Mouse (Mus musculus): ENCODE data around the gene Scai. TPM values are rescaled to one million over a fixed set of nuclear protein-coding genes. Genes with fewer than 3 reads are reported as not detected.
A peak's percentile ranks its signal among the peaks of the same experiment; 100 is the strongest.
"Not testable (repeated sequence)": the region's sequence is repeated elsewhere in the genome, so short reads cannot be mapped to it uniquely, and the experiment has no call there.

Gene Scai
- polyA plus RNA-seq (2012; rRNA removed) = 8.2 and 10.4 TPM in 2 replicates

DNA sequence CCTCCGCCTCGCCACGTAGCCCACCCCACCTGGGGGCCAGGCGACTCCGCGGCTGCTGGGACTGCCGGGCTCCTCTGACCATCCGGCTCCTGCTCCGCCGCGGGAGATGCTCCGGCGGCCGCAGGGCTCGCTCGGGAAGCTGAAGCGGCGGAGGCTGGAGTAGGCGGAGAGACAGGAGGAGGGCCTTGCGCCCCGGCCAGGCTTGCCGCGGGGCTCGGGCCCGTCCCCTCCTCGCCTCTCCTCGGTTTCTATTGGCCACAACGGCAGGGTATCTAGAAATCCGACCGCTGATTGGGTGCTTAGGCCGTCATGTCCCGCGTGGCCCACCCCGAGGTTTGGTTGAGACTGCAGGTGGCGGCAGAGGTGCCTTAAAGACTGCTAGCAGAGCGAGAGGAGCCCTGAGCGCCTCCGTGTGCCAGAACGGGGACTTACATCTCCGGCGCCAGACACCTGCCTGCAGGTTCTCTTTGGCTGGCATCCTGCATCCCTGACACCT, at the start of gene Scai:
Gene Scai, minus strand, starts transcription at position 174 of the 496 bp plus-strand sequence.
- peak within 1 kb of the TSS; percentile 52 for H3K27ac ChIP-seq (ENCODE audit: insufficient read depth, low read length)

GRCm38 (mm10) chr2:39226731-39227130, 36.2 kb upstream of the Scai start:
- TF ChIP-seq POLR2A (IDR thresholded peaks at IDR 0.05; ENCODE audit: borderline replicate concordance, insufficient read depth, low read length) = no peak
- no peak for TF ChIP-seq CTCF (IDR thresholded peaks at IDR 0.05; ENCODE audit: borderline replicate concordance, insufficient read depth, low read depth, low read length)
- H3K27ac ChIP-seq (ENCODE audit: insufficient read depth, low read length) = no peak overlapping the region
- no peaks in the 10 kb centered on the region for H3K4me1 ChIP-seq (ENCODE audit: control insufficient read depth, insufficient read depth, low read length)
- H3K27me3 ChIP-seq (ENCODE audit: control insufficient read depth, insufficient read depth, low read length) = no peaks in the 10 kb centered on the region
- peak overlapping the region; percentile 39 for H3K4me3 ChIP-seq (replicated peaks; ENCODE audit: insufficient read depth, low read depth, low read length)
- DNase-seq = no peak
- WGBS = 29% methylated on average over 3 of the region's 3 CpGs

More for the DNA sequence above, at the start of gene Scai:
- TF ChIP-seq CTCF (IDR thresholded peaks at IDR 0.05; ENCODE audit: borderline replicate concordance, insufficient read depth, low read depth, low read length) (peak; percentile 82), POLR2A (IDR thresholded peaks at IDR 0.05; ENCODE audit: borderline replicate concordance, insufficient read depth, low read length) (peak; percentile 71; the same call in 1 of the 2 replicates)
- DNase-seq = peak; percentile 99 to 100
- Histone ChIP-seq H3K4me1 (ENCODE audit: control insufficient read depth, insufficient read depth, low read length) (peaks cover 4% of the 10 kb centered on the region; the same call in 1 of the 2 replicates), H3K4me3 (replicated peaks; ENCODE audit: insufficient read depth, low read depth, low read length) (peak within 1 kb of the TSS; percentile 98), H3K27me3 (ENCODE audit: control insufficient read depth, insufficient read depth, low read length) (no peaks in the 10 kb centered on the region)
- under 1% methylated on average over 41 of the region's 41 CpGs for WGBS

DNA sequence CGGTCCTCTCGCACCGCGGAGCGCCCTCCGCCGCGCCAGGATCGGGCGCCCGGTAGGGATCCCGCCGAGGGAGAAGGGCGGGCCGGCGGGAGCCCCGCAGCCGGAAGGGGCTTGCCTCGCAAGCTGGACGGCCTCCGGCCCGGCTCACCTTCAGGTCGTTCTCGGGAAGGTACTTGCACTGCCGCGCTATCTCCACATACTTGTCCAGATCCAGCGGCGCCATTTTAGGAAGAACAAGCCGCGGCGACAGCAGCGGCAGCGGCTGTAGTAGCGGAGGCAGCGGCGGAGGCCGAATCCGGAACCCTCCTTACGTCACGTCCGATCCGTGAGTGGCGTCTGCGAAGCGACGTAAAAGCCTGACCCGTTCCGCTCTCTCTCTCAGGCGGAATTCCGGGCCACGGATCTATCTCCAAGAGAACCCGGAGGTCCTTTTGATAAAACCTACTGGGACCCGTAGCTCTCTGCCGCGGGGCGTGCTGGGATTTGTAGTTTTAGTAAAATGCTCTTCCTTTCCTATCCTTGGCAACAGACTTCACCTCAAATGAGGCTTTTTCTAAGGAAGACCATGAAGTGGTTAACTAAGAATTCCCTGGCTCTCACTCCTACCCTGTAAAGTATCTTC, 35.6 kb upstream of the Scai start, which contains the start of gene Ppp6c:
Gene Ppp6c, minus strand, starts transcription at position 433 of the 622 bp plus-strand sequence.
- Histone ChIP-seq H3K4me3 (replicated peaks; ENCODE audit: insufficient read depth, low read depth, low read length) (peak within 1 kb of the TSS; percentile 82), H3K4me1 (ENCODE audit: control insufficient read depth, insufficient read depth, low read length) (no peaks in the 10 kb centered on the region), H3K27ac (ENCODE audit: insufficient read depth, low read length) (peak within 1 kb of the TSS; percentile 94), H3K27me3 (ENCODE audit: control insufficient read depth, insufficient read depth, low read length) (no peaks in the 10 kb centered on the region)
- WGBS = under 1% methylated on average over 56 of the region's 56 CpGs
- TF ChIP-seq POLR2A (IDR thresholded peaks at IDR 0.05; ENCODE audit: borderline replicate concordance, insufficient read depth, low read length) (peak; percentile 88), CTCF (IDR thresholded peaks at IDR 0.05; ENCODE audit: borderline replicate concordance, insufficient read depth, low read depth, low read length) (no peak)
- peak; percentile 94 to 97 for DNase-seq

GRCm38 (mm10) chr2:39225331-39226018, 34.9 kb upstream of the Scai start:
- Histone ChIP-seq H3K27ac (ENCODE audit: insufficient read depth, low read length) (peak overlapping the region; percentile 94), H3K4me3 (replicated peaks; ENCODE audit: insufficient read depth, low read depth, low read length) (peak overlapping the region; percentile 82)
- not testable (repeated sequence) for H3K4me1 ChIP-seq (ENCODE audit: control insufficient read depth, insufficient read depth, low read length); DNase-seq; H3K27me3 ChIP-seq (ENCODE audit: control insufficient read depth, insufficient read depth, low read length)
- 3% methylated on average over 36 of the region's 36 CpGs for WGBS

DNA sequence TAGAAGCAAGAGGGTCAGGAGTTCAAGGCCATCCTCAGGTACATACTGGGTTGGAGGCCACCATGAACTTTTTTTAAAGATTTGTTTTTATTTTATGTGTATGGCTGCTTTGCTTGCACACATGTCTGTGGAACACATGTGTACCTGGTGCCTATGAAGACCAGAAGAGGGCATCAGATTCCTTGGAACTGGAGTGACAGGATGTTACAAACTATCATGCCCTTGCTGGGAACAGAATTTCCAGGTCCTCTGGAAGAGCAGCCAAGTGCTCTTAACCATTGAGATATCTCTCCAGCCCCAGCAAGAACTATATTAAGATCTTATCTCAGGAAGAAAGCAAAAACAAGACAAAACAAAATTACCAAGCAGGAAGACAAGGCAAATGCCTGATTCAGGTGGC, 34.1 kb upstream of the Scai start:
- Histone ChIP-seq H3K27me3 (ENCODE audit: control insufficient read depth, insufficient read depth, low read length) (no peaks in the 10 kb centered on the region), H3K27ac (ENCODE audit: insufficient read depth, low read length) (no peak overlapping the region), H3K4me1 (ENCODE audit: control insufficient read depth, insufficient read depth, low read length) (no peaks in the 10 kb centered on the region), H3K4me3 (replicated peaks; ENCODE audit: insufficient read depth, low read depth, low read length) (no peak overlapping the region)
- no peak for TF ChIP-seq CTCF (IDR thresholded peaks at IDR 0.05; ENCODE audit: borderline replicate concordance, insufficient read depth, low read depth, low read length)
- no peak for TF ChIP-seq POLR2A (IDR thresholded peaks at IDR 0.05; ENCODE audit: borderline replicate concordance, insufficient read depth, low read length)
- no peak for DNase-seq

DNA sequence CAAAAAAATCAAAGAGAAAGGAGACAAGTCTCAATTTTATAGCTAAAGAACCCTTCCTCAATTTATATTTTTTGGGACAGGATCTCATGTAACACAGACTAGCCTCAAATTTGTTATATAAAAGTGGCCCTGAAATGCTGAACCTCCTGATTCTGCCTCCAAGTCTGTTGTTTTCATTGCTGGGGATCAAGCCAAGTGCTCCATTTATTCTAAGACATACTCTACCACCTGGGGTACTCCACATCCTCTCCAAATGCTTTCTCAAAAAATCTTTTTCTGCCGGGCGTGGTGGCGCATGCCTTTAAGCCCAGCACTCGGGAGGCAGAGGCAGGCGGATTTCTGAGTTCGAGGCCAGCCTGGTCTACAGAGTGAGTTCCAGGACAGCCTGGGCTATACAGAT, 29.5 kb upstream of the Scai start:
- TF ChIP-seq POLR2A (IDR thresholded peaks at IDR 0.05; ENCODE audit: borderline replicate concordance, insufficient read depth, low read length) (no peak), CTCF (IDR thresholded peaks at IDR 0.05; ENCODE audit: borderline replicate concordance, insufficient read depth, low read depth, low read length) (no peak)
- 38% methylated on average over 6 of the region's 6 CpGs for WGBS

DNA sequence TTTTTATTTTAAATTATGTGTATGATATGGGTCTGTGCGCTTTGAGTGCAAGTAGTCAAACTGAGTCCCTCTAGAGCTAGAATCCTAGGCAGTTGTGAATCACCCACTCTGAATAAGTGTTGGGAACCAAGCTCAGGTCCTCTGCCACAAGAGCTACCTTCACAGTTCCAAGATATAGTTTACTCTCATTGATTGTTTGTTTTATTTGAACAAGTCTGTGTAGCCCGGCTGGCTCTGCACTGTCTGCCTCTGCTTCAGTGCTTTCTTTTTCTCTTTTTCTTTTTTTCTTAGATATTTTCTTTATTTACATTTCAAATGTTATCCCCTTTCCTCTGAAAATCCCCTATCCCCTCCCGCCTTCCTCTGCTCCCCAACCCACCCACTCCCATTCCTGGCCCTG, 28.5 kb upstream of the Scai start:
- no peak for TF ChIP-seq POLR2A (IDR thresholded peaks at IDR 0.05; ENCODE audit: borderline replicate concordance, insufficient read depth, low read length)
- peaks cover 5% of the 10 kb centered on the region; the same call in 1 of the 2 replicates for H3K4me1 ChIP-seq (ENCODE audit: control insufficient read depth, insufficient read depth, low read length)
- no peak overlapping the region for H3K27ac ChIP-seq (ENCODE audit: insufficient read depth, low read length)
- no peak overlapping the region for H3K4me3 ChIP-seq (replicated peaks; ENCODE audit: insufficient read depth, low read depth, low read length)
- DNase-seq = no peak
- 95% methylated on average over 3 of the region's 3 CpGs for WGBS
- no peaks in the 10 kb centered on the region for H3K27me3 ChIP-seq (ENCODE audit: control insufficient read depth, insufficient read depth, low read length)

More for the DNA sequence above, 29.5 kb upstream of the Scai start:
- no peaks in the 10 kb centered on the region for H3K27me3 ChIP-seq (ENCODE audit: control insufficient read depth, insufficient read depth, low read length)
- H3K4me1 ChIP-seq (ENCODE audit: control insufficient read depth, insufficient read depth, low read length) = peaks cover 5% of the 10 kb centered on the region; the same call in 1 of the 2 replicates
- H3K27ac ChIP-seq (ENCODE audit: insufficient read depth, low read length) = no peak overlapping the region
- no peak overlapping the region for H3K4me3 ChIP-seq (replicated peaks; ENCODE audit: insufficient read depth, low read depth, low read length)
- peak; percentile 33 to 68 for DNase-seq

- WGBS = 70% methylated on average over 4 of the region's 4 CpGs
- H3K4me3 ChIP-seq (replicated peaks; ENCODE audit: insufficient read depth, low read depth, low read length) = no peak overlapping the region
- TF ChIP-seq CTCF (IDR thresholded peaks at IDR 0.05; ENCODE audit: borderline replicate concordance, insufficient read depth, low read depth, low read length) = no peak
- TF ChIP-seq POLR2A (IDR thresholded peaks at IDR 0.05; ENCODE audit: borderline replicate concordance, insufficient read depth, low read length) = no peak
Observed at GRCm38 (mm10) chr2:39217150-39217549, 26.6 kb upstream of the Scai start.

More at GRCm38 (mm10) chr2:39217150-39217549, 26.6 kb upstream of the Scai start:
- Histone ChIP-seq H3K27ac (ENCODE audit: insufficient read depth, low read length) (no peak overlapping the region), H3K4me1 (ENCODE audit: control insufficient read depth, insufficient read depth, low read length) (peaks cover 7% of the 10 kb centered on the region; the same call in 1 of the 2 replicates), H3K27me3 (ENCODE audit: control insufficient read depth, insufficient read depth, low read length) (no peaks in the 10 kb centered on the region)
- no peak for DNase-seq

Data from cerebellum, adult 2 months (tissue).